Mouse (Mus musculus): ENCODE results near the gene Polr1b. TPM values are rescaled to one million over a fixed set of nuclear protein-coding genes. Genes with fewer than 3 reads are reported as not detected.

The Polr1b gene
- polyA plus RNA-seq, 1 experiment from 2014 or later, result 27.2 TPM

DNA sequence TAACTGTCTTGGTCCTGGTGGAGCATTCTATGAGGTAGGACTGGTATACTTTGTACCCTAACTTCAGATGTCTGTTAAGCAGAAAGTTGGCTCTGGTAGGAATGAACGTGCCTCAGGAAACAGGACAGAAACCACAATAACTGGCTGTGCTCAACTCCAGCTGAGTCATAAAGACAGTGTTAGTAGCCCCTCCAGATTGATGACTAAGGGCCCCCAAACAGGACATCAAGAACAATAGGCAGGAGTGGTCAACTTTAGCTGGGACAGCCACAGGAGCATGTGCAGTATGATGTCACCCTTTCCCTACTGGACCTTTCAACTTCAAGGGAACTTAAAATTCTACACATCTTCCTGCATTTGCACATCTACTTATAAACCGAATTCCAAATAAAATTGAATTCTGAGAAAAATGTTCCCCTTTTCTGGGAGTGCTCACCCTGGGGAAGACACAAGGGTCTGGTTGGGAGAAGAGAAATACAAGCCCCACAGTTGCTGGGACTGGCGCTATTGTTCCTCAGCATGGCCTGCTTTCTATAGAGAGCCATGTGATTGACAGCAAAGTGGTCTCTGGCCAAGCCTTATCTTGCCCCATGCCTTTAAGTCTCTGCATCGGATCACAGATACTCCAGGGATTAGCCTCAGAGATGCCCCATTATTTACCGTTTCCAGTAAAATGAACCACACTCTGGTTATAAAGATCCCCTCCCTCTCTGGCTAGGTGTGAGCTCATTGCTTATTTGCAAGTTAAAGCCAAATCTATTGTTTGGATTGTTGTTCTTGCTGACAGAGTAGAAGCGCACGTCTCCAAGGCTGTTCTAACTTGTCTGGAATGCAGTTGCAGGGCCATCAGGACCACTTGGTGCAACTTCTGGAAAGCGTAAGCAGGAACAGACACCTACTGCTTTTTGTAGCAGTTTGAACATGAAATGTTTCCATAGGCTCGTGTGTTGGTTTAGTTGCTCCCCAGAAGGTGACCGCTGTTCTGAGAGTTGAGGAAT, 66.0 kb downstream of the Polr1b start:
- no peak for ATAC-seq (ENCODE audit: low FRiP score, low read depth)
- Histone ChIP-seq H3K27me3 (no peaks in the 10 kb centered on the region), H3K36me3 (no peaks in the 10 kb centered on the region), H3K9me3 (no peaks in the 10 kb centered on the region), H3K27ac (replicated peaks) (no peak overlapping the region), H3K4me1 (0 out of 2 replicates have a peak, but pooled peaks cover 3% of the 10 kb centered on the region), H3K4me3 (no peak overlapping the region), H3K9ac (replicated peaks) (no peak overlapping the region), H3K4me2 (replicated peaks) (no peak overlapping the region)
- 69% methylated on average over 10 of the region's 10 CpGs for WGBS

- Histone ChIP-seq H3K4me3 (no peak overlapping the region), H3K9ac (replicated peaks) (no peak overlapping the region), H3K27me3 (peaks cover 5% of the 10 kb centered on the region; the same call in 1 of the 2 replicates), H3K4me2 (replicated peaks) (0 out of 2 replicates have a peak overlapping the region, but pooled peaks have one; percentile 0), H3K27ac (replicated peaks) (no peak overlapping the region), H3K9me3 (no peaks in the 10 kb centered on the region), H3K36me3 (no peaks in the 10 kb centered on the region), H3K4me1 (no peaks in the 10 kb centered on the region)
- WGBS, result 54% methylated on average over 10 of the region's 10 CpGs
- ATAC-seq (ENCODE audit: low FRiP score, low read depth), result no peak
These were observed 72.6 kb downstream of the Polr1b start for GRCm38 (mm10) chr2:129173386-129173785.

GRCm38 (mm10) chr2:129174474-129174873, 73.7 kb downstream of the Polr1b start:
- ATAC-seq (ENCODE audit: low FRiP score, low read depth), result no peak
- H3K9ac ChIP-seq (replicated peaks), result no peak overlapping the region
- WGBS, result 48% methylated on average over 7 of the region's 7 CpGs

DNA sequence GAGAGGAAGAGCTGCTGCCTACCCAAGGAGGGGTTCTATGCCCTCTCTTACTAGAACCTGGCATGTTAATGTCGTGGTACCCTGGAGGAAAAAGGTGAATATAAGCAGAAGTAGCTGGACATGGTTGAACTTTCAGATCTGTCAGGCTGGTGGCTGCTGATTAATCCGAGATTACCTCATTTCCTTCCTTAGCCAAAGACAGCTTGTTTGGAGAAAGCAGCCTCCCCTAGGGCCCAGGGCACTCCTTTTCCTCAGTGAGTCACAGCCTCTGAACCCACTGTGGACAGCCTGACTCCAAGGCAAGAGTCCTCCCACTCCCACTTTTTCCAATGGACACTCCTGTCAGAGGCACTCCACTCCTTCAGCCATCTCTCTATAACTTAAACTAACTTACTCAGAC, 74.8 kb downstream of the Polr1b start:
- Histone ChIP-seq H3K36me3 (no peaks in the 10 kb centered on the region), H3K4me1 (no peaks in the 10 kb centered on the region), H3K27me3 (peaks cover 5% of the 10 kb centered on the region; the same call in 1 of the 2 replicates), H3K9ac (replicated peaks) (no peak overlapping the region), H3K9me3 (no peaks in the 10 kb centered on the region), H3K27ac (replicated peaks) (no peak overlapping the region), H3K4me3 (no peak overlapping the region), H3K4me2 (replicated peaks) (no peak overlapping the region)
- 77% methylated on average over 2 of the region's 2 CpGs for WGBS
- no peak for ATAC-seq (ENCODE audit: low FRiP score, low read depth)

More at GRCm38 (mm10) chr2:129174474-129174873, 73.7 kb downstream of the Polr1b start:
- Histone ChIP-seq H3K27me3 (peaks cover 5% of the 10 kb centered on the region; the same call in 1 of the 2 replicates), H3K4me3 (no peak overlapping the region), H3K4me1 (no peaks in the 10 kb centered on the region), H3K9me3 (no peaks in the 10 kb centered on the region), H3K4me2 (replicated peaks) (no peak overlapping the region), H3K27ac (replicated peaks) (no peak overlapping the region), H3K36me3 (no peaks in the 10 kb centered on the region)

Other genes with a start within 250 kb of the Polr1b start
- gene Fbln7, start 238.0 kb upstream of the Polr1b start, polyA plus RNA-seq (2016; fragmentation: Nextera tagmentation; extraction: Ambion mirVana), result 1.9 and 2.2 TPM in 2 replicates
- 9.2 TPM in 2 replicates for gene Zc3h8, start 156.9 kb upstream of the Polr1b start, polyA plus RNA-seq (2016; fragmentation: Nextera tagmentation; extraction: Ambion mirVana)
- gene Zc3h6, start 133.6 kb upstream of the Polr1b start, polyA plus RNA-seq (2016; fragmentation: Nextera tagmentation; extraction: Ambion mirVana), result 4.3 TPM in 2 replicates
- gene Gm10762, start 133.3 kb upstream of the Polr1b start, polyA plus RNA-seq (2016; fragmentation: Nextera tagmentation; extraction: Ambion mirVana), result 29.3 and 31.7 TPM in 2 replicates
- 0.24 and 0.31 TPM in 2 replicates for gene Vinac1, start 52.8 kb upstream of the Polr1b start, polyA plus RNA-seq (2016; fragmentation: Nextera tagmentation; extraction: Ambion mirVana)
- gene Ttl, start 35.1 kb upstream of the Polr1b start, polyA plus RNA-seq (2016; fragmentation: Nextera tagmentation; extraction: Ambion mirVana), result 15.1 and 16.8 TPM in 2 replicates
- 23.1 and 24.2 TPM in 2 replicates for gene Chchd5, start 28.7 kb downstream of the Polr1b start, polyA plus RNA-seq (2016; fragmentation: Nextera tagmentation; extraction: Ambion mirVana)
- gene Slc20a1, start 97.8 kb downstream of the Polr1b start, polyA plus RNA-seq (2016; fragmentation: Nextera tagmentation; extraction: Ambion mirVana), result 60.1 and 60.4 TPM in 2 replicates
- gene Ckap2l, start 196.2 kb downstream of the Polr1b start, polyA plus RNA-seq (2016; fragmentation: Nextera tagmentation; extraction: Ambion mirVana), result 46.0 and 48.5 TPM in 2 replicates
- gene Il1a, start 209.0 kb downstream of the Polr1b start, polyA plus RNA-seq (2016; fragmentation: Nextera tagmentation; extraction: Ambion mirVana), result 0.39 TPM in 1 of 2 replicates, not detected in the other

Measured in midbrain, embryonic 12.5 days (tissue).